Mouse (Mus musculus): ENCODE data around the gene Cdh9. TPM values are rescaled to one million over a fixed set of nuclear protein-coding genes. Genes with fewer than 3 reads are reported as not detected.

Gene Cdh9
- not detected for total RNA-seq (2018; cell fraction: chromatin; rRNA removed)
- total RNA-seq (2018; cell fraction: cytosol; rRNA removed), result under 1 TPM in 3 of 26 experiments, not detected in 23; 0.03 to 0.05 (median 0.05) TPM
- total RNA-seq (2018; cell fraction: nucleus; rRNA removed), result under 1 TPM in 2 of 26 experiments, not detected in 24; 0.25 to 0.43 TPM
- polyA plus RNA-seq (2018), result 0.10 TPM in 1 of 3 replicates, not detected in the others

GRCm38 (mm10) chr15:16728470-16729011, at the start of gene Cdh9:
Gene Cdh9 (plus strand): TSS chr15:16728756.
- Histone ChIP-seq H3K4me3 (ENCODE audit: inconsistent target) (no peak within 1 kb of the TSS), H3K79me2 (ENCODE audit: inconsistent target) (no peaks in the 10 kb centered on the region), H3K36me3 (ENCODE audit: inconsistent target) (no peaks in the 10 kb centered on the region), H3K27ac (no peak within 1 kb of the TSS)
- WGBS (ENCODE audit: missing documents), result 3% methylated on average over 14 of the region's 14 CpGs

- Histone ChIP-seq H3K27ac (no peak overlapping the region), H3K4me3 (ENCODE audit: inconsistent target) (no peak overlapping the region), H3K79me2 (ENCODE audit: inconsistent target) (no peaks in the 10 kb centered on the region), H3K36me3 (ENCODE audit: inconsistent target) (no peaks in the 10 kb centered on the region)
- 77% methylated on average over 5 of the region's 5 CpGs for WGBS (ENCODE audit: missing documents)
Observed at GRCm38 (mm10) chr15:16679096-16679495, 49.5 kb upstream of the Cdh9 start.

GRCm38 (mm10) chr15:16699821-16700220, 28.7 kb upstream of the Cdh9 start:
- no peaks in the 10 kb centered on the region for H3K36me3 ChIP-seq (ENCODE audit: inconsistent target)
- no peak overlapping the region for H3K27ac ChIP-seq
- 70% methylated on average over 3 of the region's 3 CpGs for WGBS (ENCODE audit: missing documents)
- H3K79me2 ChIP-seq (ENCODE audit: inconsistent target), result no peaks in the 10 kb centered on the region
- no peak overlapping the region for H3K4me3 ChIP-seq (ENCODE audit: inconsistent target)

- Histone ChIP-seq H3K27ac (no peak overlapping the region), H3K4me3 (ENCODE audit: inconsistent target) (no peak overlapping the region), H3K79me2 (ENCODE audit: inconsistent target) (no peaks in the 10 kb centered on the region), H3K36me3 (ENCODE audit: inconsistent target) (no peaks in the 10 kb centered on the region)
- 62% methylated on average over 1 of the region's 1 CpGs for WGBS (ENCODE audit: missing documents)
Observed at GRCm38 (mm10) chr15:16702340-16702739, 26.2 kb upstream of the Cdh9 start.

GRCm38 (mm10) chr15:16739088-16739487, 10.5 kb downstream of the Cdh9 start:
- H3K27ac ChIP-seq, result no peak overlapping the region
- 69% methylated on average over 2 of the region's 4 CpGs for WGBS (ENCODE audit: missing documents)
- no peaks in the 10 kb centered on the region for H3K79me2 ChIP-seq (ENCODE audit: inconsistent target)
- no peaks in the 10 kb centered on the region for H3K36me3 ChIP-seq (ENCODE audit: inconsistent target)
- H3K4me3 ChIP-seq (ENCODE audit: inconsistent target), result no peak overlapping the region

GRCm38 (mm10) chr15:16746672-16747071, 18.1 kb downstream of the Cdh9 start:
- no peak overlapping the region for H3K4me3 ChIP-seq (ENCODE audit: inconsistent target)
- no peaks in the 10 kb centered on the region for H3K79me2 ChIP-seq (ENCODE audit: inconsistent target)
- no peaks in the 10 kb centered on the region for H3K36me3 ChIP-seq (ENCODE audit: inconsistent target)
- no peak overlapping the region for H3K27ac ChIP-seq
- 88% methylated on average over 1 of the region's 1 CpGs for WGBS (ENCODE audit: missing documents)

- Histone ChIP-seq H3K27ac (no peak overlapping the region), H3K36me3 (ENCODE audit: inconsistent target) (no peaks in the 10 kb centered on the region), H3K4me3 (ENCODE audit: inconsistent target) (no peak overlapping the region), H3K79me2 (ENCODE audit: inconsistent target) (no peaks in the 10 kb centered on the region)
- 82% methylated on average over 3 of the region's 3 CpGs for WGBS (ENCODE audit: missing documents)
Observed at GRCm38 (mm10) chr15:16763252-16763651, 34.7 kb downstream of the Cdh9 start.

GRCm38 (mm10) chr15:16784575-16784974, 56.0 kb downstream of the Cdh9 start:
- Histone ChIP-seq H3K4me3 (ENCODE audit: inconsistent target) (no peak overlapping the region), H3K79me2 (ENCODE audit: inconsistent target) (no peaks in the 10 kb centered on the region), H3K27ac (no peak overlapping the region), H3K36me3 (ENCODE audit: inconsistent target) (no peaks in the 10 kb centered on the region)
- 71% methylated on average over 1 of the region's 1 CpGs for whole genome bisulfite sequencing (ENCODE audit: missing documents)

GRCm38 (mm10) chr15:16792857-16793256, 64.3 kb downstream of the Cdh9 start:
- no peaks in the 10 kb centered on the region for H3K79me2 ChIP-seq (ENCODE audit: inconsistent target)
- H3K36me3 ChIP-seq (ENCODE audit: inconsistent target), result no peaks in the 10 kb centered on the region
- H3K27ac ChIP-seq, result no peak overlapping the region
- 80% methylated on average over 3 of the region's 3 CpGs for WGBS (ENCODE audit: missing documents)
- no peak overlapping the region for H3K4me3 ChIP-seq (ENCODE audit: inconsistent target)

GRCm38 (mm10) chr15:16801302-16801701, 72.7 kb downstream of the Cdh9 start:
- Histone ChIP-seq H3K27ac (no peak overlapping the region), H3K36me3 (ENCODE audit: inconsistent target) (no peaks in the 10 kb centered on the region), H3K4me3 (ENCODE audit: inconsistent target) (no peak overlapping the region), H3K79me2 (ENCODE audit: inconsistent target) (no peaks in the 10 kb centered on the region)

GRCm38 (mm10) chr15:16810787-16811186, 82.2 kb downstream of the Cdh9 start:
- 63% methylated on average over 3 of the region's 3 CpGs for WGBS (ENCODE audit: missing documents)
- Histone ChIP-seq H3K79me2 (ENCODE audit: inconsistent target) (no peaks in the 10 kb centered on the region), H3K4me3 (ENCODE audit: inconsistent target) (no peak overlapping the region), H3K36me3 (ENCODE audit: inconsistent target) (no peaks in the 10 kb centered on the region), H3K27ac (no peak overlapping the region)

- no peaks in the 10 kb centered on the region for H3K36me3 ChIP-seq (ENCODE audit: inconsistent target)
- H3K4me3 ChIP-seq (ENCODE audit: inconsistent target), result no peak overlapping the region
- 67% methylated on average over 1 of the region's 1 CpGs for WGBS (ENCODE audit: missing documents)
- no peaks in the 10 kb centered on the region for H3K79me2 ChIP-seq (ENCODE audit: inconsistent target)
- H3K27ac ChIP-seq, result no peak overlapping the region
Observed at GRCm38 (mm10) chr15:16814035-16814434, 85.5 kb downstream of the Cdh9 start.

GRCm38 (mm10) chr15:16834761-16835160, 106.2 kb downstream of the Cdh9 start:
- Histone ChIP-seq H3K79me2 (ENCODE audit: inconsistent target) (no peaks in the 10 kb centered on the region), H3K4me3 (ENCODE audit: inconsistent target) (no peak overlapping the region), H3K27ac (no peak overlapping the region), H3K36me3 (ENCODE audit: inconsistent target) (no peaks in the 10 kb centered on the region)
- WGBS (ENCODE audit: missing documents), result 85% methylated on average over 1 of the region's 1 CpGs

- Histone ChIP-seq H3K79me2 (ENCODE audit: inconsistent target) (no peaks in the 10 kb centered on the region), H3K27ac (no peak overlapping the region), H3K4me3 (ENCODE audit: inconsistent target) (no peak overlapping the region), H3K36me3 (ENCODE audit: inconsistent target) (no peaks in the 10 kb centered on the region)
- 78% methylated on average over 3 of the region's 3 CpGs for WGBS (ENCODE audit: missing documents)
Observed at GRCm38 (mm10) chr15:16882542-16882941, 154.0 kb downstream of the Cdh9 start.

GRCm38 (mm10) chr15:16896674-16897073, 168.1 kb downstream of the Cdh9 start:
- Histone ChIP-seq H3K4me3 (ENCODE audit: inconsistent target) (no peak overlapping the region), H3K36me3 (ENCODE audit: inconsistent target) (no peaks in the 10 kb centered on the region), H3K27ac (no peak overlapping the region), H3K79me2 (ENCODE audit: inconsistent target) (no peaks in the 10 kb centered on the region)
- WGBS (ENCODE audit: missing documents), result 75% methylated on average over 1 of the region's 1 CpGs
